Mouse (Mus musculus): Measurements from ENCODE around the gene 1700003E16Rik.

1700003E16Rik gene

DNA sequence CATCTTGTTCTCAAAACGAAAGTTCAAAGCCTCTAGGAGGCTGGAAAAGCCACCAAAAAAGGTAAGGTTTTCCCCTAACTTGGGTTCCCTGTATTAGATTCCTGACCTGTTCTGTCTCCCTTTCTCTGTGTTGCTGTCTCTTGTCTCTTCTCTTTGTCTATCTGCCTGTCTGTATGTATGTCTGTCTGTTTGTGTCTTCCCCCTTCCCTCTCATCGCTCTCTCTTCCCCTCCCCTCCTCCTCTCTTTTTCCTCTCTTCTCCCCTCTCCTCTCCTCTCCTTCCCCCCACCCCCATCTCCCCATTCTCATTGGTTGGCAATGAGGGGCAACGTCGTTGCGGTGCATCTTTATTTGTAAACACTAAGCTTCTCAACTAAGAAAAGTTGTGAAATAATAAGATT is 30.9 kb upstream of the 1700003E16Rik start, which contains the start of gene Ino80b:
Ino80b (minus strand) TSS at position 101 of the 400 bp plus-strand sequence.
- in situ Hi-C loops (cut with MboI, MseI): no loop called here

DNA sequence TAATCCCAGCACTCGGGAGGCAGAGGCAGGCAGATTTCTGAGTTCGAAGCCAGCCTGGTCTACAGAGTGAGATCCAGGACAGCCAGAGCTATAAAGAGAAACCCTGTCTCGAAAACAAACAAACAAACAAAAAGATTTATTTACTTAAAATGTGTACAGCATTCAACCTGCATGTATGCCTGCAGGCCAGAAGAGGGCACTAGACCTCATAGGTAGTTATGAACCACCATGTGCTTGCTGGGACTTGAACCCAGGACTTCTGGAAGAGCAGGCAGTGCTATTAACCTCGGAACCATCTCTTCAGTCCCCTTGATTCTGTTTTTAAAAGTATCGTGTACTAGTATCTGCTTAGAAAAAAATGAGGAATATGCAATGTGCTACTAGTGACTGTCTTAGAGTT is 28.8 kb upstream of the 1700003E16Rik start:
- in situ Hi-C loops (cut with MboI, MseI): no loop called here

DNA sequence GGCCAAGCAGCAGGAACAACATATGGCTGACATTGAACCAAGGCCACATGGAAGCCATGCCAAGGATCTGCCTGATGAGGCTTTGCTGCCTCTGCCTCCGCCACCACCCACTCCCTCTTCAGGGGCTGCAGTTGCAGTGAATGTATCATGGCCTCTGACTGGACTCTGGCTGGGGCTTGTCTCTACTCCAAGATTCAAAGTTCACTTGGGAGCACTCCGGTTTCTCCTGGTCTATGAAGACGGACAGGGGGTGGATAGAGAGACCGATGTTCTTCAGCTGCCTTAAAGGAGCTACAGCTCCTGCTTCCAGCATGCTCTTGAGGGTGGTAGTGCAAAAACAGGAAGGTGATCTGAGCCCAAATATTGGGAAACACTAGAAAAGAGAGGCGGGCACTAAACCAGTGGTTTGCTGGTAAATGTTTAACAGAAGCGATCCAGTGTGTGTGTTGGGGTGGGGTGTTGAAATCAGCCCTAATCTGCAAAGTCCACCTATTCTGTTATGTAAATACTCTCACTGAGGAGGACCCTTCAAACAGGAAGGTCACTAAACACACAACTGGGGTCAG is 24.7 kb upstream of the 1700003E16Rik start:
- in situ Hi-C loops (cut with MboI, MseI): no loop called here

DNA sequence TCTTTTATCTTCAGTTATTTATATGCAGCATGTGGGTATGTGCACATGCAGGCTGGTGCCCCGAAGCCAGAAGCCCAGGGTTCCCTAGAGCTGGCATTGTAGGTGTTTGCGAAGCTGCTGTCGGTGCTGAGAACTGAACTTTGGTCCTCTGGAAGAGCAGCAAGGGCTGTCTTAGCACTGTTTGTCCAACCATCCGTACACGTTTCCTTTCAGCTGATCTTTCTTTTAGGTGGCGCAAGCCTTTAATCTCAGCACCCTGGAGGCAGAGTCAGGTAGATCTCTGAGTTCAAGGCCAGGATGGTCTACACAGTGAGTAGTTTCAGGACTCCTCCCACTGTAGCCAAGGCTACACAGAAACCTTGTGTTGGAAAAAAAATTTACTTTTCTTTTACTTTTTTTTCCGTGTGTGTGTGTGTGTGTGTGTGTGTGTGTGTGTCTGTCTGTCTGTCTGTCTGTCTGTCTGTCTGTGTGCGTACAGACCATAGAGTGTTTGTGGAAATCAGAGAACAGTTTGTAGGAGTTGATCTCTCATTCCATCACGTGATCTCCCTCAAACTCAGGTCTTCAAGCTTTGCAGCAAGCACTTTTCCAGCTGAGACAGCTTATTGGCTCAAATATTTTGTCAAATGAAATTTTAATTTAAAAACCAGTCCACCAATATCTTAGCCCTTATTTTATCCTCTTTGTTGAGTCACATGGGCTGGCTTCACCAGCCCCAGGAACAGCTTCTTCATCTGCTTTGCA is 23.9 kb upstream of the 1700003E16Rik start:
- in situ Hi-C loops (cut with MboI, MseI): no loop called here

DNA sequence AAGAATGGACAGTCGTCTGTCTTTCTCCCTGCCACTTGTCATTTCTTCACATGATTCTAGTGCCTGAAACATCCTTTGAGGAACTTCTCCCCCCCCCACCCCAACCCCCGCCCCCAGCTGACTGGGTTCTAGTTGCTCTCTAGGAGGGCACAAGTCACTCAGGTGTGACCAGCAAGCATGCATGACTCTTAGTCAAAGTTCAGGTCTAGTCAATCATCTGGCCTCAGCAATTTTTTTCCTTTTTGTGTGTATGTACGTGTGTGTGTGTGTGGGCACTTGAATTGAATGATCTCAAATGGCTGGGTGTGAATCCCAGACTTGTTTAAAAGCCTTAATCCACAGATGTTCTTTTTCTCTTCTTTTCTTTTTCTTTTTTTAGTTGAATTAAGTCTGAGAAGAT is 22.0 kb upstream of the 1700003E16Rik start:
- in situ Hi-C loops (cut with MboI, MseI): no loop called here

DNA sequence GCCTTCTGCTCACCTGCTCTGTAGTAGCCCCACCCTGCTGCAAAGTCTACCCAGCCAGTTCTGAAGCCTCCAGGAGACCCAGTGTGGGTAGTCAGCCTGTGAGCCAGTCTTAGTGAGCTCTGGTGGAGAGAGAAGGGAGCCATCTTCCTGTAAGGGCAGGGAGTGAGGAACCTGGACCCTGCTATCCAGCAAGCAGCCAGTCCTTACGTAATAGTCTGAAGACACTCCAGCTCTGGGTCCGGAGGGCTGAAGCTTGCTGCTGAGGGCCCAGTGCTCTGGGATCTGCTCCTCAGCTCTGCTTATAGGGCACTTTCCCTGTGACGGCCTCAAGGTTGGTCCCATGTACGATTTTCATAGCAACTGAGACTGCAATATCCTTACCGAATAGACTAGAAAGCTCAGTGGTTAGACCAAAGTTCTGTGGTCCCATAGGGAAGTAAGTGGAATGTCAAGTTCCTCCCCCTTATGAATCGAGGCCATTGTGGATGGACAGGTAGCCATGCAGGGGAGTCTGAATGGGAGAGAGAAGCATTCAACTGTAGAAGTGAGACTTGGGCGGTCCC is 21.2 kb upstream of the 1700003E16Rik start, which contains the start of gene Rtkn:
Rtkn (plus strand) TSS at position 513 of the 563 bp plus-strand sequence.
- in situ Hi-C loops (cut with MboI, MseI): no loop called here

DNA sequence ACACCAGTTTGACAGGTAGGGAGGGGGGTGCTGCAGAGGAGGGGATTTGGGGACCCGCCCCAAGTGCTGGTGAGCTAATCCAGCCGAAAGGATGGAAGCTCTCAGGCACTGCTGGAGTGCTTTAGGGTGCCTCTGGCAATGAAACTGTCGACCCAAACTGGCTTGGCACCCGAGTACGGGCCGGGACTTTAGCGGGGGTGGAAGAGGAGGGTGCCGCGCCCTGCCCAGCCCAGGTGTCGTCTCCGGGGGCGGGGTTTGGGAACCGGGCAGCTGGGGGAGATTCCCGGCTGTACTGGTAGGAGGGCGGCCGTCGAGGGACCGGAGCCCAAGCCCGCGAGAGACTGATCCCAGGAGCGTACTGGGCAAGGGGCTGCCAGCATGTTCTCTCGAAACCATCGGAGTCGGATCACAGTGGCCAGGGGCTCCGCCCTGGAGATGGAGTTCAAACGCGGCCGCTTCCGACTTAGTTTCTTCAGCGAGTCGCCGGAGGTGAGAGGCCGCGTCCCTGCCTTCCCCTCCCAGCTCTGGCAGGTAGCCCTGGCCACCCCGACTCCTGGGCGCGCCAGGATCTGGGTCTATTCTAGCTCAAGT is 20.5 kb upstream of the 1700003E16Rik start:
- in situ Hi-C loops (cut with MboI, MseI): no loop called here

DNA sequence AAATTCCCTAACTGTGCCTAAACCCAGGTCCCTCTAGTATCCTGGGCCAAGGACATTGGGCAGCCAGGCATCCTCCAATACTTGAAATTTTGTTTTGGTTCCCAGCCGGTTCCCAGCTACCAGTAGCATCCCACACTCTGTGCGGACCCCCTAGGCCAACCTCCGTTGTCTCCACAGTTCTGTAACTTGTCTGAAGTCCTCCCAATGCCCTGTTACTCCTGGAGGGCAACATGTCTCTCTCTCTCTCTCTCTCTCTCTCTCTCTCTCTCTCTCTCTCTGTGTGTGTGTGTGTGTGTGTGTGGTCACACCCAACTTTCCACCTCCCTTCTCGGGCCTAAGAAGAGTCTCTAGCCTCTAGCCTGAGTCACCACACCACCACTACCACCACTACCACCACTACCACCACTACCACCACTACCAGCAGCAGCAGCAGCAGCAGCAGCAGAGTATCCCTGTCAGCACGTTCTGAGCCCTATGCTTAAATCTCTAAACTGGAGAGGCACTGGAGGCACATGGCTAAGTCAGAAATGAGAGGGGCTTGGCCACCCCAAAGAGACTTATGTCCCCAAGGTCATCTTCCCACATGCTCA is 19.8 kb upstream of the 1700003E16Rik start:
- in situ Hi-C loops (cut with MboI, MseI): no loop called here

DNA sequence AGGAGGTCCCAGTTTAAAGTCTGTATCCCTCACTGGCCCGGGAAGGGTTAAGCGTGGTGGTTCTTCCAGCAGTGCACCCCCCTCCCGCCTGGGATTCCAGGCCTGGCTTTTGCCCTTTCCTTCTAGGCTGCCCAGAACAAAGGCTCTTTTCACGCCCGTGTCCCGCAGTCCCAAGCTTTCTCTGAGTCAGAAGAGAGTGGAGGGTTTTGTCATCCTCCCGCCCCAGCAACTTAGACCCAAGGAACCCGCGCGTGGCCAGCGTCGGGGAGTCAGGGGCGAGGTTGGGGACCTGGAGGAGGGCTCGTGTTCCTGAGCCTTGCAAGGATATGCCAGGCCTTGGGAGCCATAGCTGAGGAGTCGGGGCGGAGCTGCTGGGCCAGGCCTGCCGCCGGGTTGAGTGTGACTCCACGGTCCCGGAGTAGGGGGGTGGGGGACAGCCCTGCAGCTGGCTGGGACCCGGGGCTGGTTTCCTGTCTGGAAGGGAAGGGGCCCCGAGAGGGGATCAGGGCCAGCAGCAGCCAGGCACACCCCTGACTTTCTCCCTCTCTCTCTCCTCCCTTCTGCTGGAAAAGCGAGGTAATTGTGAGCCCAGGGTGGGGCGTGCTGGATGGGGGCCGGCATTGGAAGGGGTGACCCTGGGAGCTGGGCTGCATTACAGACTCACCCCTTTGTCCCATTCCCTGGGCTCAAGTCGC is 19.2 kb upstream of the 1700003E16Rik start:
- in situ Hi-C loops (cut with MboI, MseI): no loop called here

DNA sequence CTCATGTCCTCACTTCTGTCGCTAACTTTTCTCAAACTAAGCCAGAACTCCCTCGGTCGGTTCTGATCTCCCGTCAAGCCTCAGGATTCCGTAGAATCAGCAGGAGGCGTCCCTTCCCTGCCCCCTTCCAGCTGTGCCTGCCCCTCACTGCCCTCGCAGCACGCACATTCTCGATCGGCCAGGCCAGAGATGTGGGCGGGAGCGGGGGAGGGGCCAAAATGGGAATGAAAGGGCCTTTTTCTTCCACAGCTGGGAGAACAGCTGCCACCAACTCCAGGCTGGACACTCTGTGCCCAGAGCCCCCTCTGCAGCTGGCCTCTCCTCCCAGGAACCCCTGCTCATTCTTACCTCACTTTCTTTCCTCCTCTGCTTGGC is 18.6 kb upstream of the 1700003E16Rik start:
- in situ Hi-C loops (cut with MboI, MseI): no loop called here

DNA sequence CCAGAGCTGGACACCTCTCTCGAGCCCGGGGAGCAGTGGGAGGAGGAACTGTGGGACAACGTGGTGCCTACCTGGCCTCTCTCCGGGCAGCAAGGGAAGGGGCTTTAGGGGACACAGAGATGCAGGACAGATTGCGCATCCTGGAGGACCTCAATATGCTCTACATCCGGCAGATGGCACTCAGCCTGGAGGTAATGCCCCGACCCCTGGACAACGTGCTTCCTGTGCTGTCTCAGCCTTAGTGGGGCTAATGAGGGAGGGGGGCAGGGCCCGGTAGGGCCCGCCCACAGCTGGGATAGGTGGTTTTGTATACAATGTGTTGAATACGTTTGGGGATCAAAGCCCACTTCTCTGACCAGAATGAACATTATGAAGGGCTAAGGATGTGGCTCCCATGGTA is 18.1 kb upstream of the 1700003E16Rik start:
- in situ Hi-C loops (cut with MboI, MseI): no loop called here

DNA sequence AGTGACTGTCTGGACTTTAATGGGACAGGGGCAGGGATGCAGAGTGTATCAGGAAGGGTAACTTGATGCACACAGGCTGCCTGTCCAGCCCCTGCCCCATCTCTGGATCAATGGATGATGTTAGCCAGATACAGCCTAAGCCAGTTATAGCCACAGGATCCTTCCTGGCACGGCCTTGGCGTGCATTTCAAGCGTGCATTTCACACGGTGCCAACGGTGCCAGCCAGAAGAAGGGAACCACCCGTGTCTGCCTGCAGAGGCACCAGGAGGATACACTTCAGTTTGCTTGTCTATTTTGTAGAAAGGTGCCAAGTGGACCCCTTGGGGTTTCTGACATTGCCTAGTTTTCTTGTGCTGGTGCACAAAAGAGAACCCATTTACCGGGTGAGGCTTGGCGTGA is 16.2 kb upstream of the 1700003E16Rik start:
- in situ Hi-C loops (cut with MboI, MseI): no loop called here

DNA sequence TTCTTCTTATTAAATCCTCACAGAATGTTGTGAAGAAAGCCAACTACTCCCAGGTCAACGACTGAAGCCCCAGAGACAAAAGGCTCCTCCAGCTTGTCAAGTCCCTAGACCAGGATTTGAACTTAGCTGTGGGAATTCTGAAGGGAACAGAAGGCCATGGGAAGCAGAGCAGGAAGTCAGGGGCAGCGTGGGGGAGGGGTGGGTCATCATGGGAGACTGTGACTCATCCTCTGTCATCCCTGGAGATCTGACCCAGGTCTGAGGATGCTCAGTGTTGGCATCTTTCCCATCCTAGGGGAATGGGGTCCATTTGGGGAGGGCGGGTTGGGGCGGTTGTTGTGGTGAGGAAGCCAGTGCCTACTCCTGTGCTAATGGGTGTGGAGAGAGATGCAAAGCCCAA is 14.6 kb upstream of the 1700003E16Rik start:
- in situ Hi-C loops (cut with MboI, MseI): no loop called here

DNA sequence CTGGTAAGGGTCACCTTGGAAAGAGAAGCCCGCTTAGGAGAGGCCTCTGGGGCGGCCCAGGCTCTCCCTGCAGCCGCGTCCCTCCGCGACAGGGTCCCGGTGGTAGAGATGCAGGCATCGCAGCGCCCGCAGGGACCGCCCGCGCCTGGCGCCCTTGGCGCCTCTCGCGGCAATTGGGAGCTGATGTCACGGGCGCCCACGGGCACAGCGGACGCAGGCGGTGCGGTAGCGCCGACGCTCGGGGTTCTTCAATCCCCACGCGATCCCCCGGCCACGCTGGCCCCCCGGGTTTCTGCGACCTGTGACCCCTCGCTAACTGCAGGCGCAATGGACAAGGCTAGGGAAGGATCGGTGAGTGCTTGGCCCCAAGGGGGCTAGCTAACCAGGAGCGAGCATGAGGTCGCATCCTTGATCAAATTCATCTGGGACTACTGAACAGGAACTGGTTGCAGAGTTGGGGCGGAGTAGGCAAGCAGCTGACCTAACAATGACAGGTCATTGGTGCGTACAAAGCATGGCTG is 13.9 kb upstream of the 1700003E16Rik start:
- in situ Hi-C loops (cut with MboI, MseI): no loop called here

DNA sequence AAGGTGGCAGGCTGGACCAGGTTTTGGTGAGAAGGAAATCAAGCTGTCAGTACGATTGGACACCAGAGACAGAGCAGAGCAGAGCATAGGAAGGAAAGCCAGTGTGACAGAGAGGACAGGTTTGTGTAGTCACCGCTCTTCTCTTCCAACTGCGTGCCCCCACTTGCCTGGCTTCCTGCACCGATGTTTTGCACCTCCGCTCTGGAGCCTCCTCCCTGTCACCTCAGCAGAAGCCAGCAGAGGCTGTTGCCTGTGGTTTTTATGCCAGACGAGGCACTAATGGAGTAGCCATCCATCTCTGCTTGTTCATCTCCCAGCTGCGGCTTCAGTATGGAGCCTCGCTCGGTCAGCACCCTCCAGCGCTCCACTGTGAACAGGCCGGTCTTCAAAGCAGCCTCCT is 13.3 kb upstream of the 1700003E16Rik start:
- in situ Hi-C loops (cut with MboI, MseI): no loop called here

DNA sequence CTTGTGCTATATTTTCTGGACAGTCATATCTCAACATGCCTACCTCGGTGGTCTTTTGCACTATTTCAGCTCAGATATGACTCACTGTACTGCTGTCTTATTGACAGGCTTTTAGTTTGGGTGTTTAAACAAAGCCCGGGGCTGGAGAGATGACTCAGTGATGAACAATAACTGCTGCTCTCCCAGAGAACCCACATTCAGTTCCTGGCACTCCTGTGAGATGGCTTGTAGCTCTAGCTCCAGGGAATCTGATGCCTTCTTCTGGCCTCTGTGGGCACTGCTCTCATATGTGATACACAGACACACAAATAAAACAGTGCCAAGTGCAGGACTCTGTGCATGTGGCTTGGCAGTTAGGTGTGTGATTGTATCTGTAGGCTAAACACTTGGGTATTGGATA is 11.0 kb upstream of the 1700003E16Rik start:
- in situ Hi-C loops (cut with MboI, MseI): no loop called here

DNA sequence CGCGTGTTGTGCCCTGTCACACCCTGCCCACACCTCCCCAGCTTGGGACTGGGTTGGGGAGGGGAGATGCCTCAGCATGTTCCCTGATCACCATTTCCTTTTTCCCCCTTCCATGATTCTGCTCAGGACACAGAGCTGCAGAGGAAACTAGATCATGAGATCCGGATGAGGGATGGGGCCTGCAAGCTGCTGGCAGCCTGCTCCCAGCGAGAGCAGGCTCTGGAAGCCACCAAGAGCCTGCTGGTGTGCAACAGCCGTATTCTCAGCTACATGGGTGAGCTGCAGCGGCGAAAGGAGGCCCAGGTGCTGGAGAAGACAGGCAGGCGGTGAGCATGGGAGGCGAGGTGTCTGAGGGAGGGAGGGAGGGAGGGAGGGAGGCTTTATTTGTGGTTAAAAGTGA is 10.4 kb upstream of the 1700003E16Rik start:
- in situ Hi-C loops (cut with MboI, MseI): no loop called here

DNA sequence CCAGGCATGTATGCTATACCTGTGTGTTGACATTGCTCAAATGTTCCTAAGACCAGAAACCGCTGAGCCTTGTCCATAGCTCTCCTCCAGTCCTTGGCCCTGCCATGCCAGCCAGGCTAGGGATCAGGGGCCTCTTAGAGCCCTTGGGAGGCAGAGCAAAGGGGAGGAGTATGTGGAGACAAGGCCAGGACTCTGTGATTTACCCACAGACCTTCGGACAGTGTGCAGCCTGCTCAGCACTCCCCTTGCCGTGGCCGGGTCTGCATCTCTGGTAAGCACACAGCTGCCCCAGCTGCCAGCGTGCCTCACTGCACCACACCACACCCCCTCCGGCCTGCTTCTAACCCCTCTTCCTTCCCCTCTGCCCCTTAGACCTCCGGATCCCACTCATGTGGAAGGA is 8.9 kb upstream of the 1700003E16Rik start:
- in situ Hi-C loops (cut with MboI, MseI): no loop called here

DNA sequence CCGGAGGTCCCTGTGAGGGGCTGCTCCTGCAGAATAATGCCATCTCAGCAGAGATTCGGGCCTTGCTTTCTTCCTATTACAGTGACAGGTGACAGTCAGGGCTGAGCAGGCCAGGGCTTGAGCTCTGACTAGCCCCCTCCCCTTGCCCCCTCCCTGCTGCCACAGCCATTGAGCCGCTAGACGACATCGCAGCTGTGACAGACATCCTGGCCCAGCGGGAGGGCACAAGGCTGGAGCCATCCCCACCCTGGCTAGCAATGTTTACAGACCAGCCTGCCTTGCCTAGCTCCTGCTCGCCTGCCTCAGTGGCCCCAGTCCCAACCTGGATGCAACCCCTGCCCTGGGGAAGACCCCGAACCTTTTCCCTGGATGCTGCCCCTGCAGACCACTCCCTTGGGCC is 4.5 kb upstream of the 1700003E16Rik start:
- in situ Hi-C loops (cut with MboI, MseI): no loop called here

DNA sequence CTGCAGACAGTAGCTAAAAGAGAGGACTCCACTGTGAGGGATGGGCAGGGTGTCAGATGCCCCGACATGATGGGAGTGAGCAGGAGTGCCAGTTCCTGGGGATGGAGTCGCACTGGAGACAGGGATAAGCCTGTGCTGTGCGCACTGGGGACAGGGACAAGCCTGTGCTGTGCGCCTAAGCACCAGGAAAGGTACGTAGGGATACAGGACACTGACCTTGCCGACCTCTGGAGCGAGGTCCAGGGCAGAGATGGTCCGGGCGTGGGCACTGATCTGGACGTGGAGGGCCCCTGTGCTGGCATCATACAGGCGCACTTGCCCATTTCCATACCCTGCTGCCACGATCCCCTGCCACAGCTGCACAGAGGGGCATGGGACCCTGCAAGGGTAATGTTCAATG is 3.2 kb upstream of the 1700003E16Rik start:
- in situ Hi-C loops (cut with MboI, MseI): no loop called here

DNA sequence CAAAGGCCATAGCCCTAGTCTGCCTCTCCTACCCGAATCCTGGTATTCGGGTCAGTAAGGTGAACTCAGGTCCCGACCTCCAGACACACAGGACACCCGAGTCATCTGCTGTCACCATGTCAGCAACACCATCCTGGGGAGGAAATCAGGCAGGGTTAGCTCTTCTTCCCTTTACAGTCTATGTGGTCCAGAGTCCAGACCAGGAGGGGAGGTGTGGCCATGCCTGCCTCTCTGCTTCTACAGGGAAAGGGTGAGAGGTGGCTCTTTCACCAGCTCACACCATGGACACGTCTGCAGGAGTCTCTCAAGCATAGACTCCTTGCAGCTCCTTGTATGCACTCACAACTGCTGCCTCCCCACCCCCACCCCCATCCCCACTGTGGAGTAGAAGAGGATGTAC is 2.7 kb upstream of the 1700003E16Rik start:
- in situ Hi-C loops (cut with MboI, MseI): no loop called here
